ENCODE assay signal across 1 mouse cellular context in the genomic region with DNA sequence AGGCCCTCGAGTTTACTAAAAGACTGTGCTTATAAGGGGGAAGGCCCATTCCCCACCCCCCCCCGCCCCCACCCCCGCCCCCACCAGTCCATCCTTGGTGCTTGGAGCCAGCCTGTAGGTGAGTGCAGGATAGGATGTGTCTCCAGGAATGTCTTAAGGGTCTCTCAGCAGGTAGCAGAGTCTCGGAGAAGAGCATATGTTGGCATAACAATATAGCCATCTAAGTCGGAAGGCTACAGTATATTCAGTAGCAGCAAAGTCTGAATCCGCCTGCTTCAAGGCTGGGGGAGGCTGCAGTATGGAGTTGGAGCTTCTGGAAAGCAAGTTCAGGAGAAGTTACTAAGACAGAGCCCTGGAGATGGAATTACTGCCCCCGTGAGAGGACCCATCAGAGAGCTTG.
TF ChIP-seq lines count a peak whose summit lies in the region.

No protein-coding gene starts in this region.

TF ChIP-seq in ES-E14, 5 proteins besides CTCF, POLR2A, EP300 and RAD21:
- TF ChIP-seq HCFC1 (IDR thresholded peaks at IDR 0.05; ENCODE audit: borderline replicate concordance, insufficient read depth, low read length) = no peak
- TF ChIP-seq MAFK (IDR thresholded peaks at IDR 0.05; ENCODE audit: insufficient read depth, low read depth, low read length) = no peak
- no peak for TF ChIP-seq CHD2 (IDR thresholded peaks at IDR 0.05; ENCODE audit: low read depth, low read length)
- TF ChIP-seq ZNF384 (IDR thresholded peaks at IDR 0.05; ENCODE audit: low read depth, low read length) = no peak
- TF ChIP-seq ZC3H11A (IDR thresholded peaks at IDR 0.05; ENCODE audit: borderline replicate concordance, low read depth, low read length) = no peak
